Mouse (Mus musculus): ENCODE results near the gene Azin2. TPM values are rescaled to one million over a fixed set of nuclear protein-coding genes. Genes with fewer than 3 reads are reported as not detected.

Gene Azin2
- polyA plus RNA-seq, 1 experiment: 46.0 TPM

GRCm38 (mm10) chr4:128907238-128907968 lies 54.8 kb downstream of the Azin2 start:
- H3K4me1 ChIP-seq (ENCODE audit: control insufficient read depth, insufficient read depth, low read length): no peaks in the 10 kb centered on the region; the same call in 1 of the 2 replicates
- no peak for TF ChIP-seq CTCF (IDR thresholded peaks at IDR 0.05; ENCODE audit: extremely low read depth, insufficient read depth, low read length)
- TF ChIP-seq POLR2A (IDR thresholded peaks at IDR 0.05; ENCODE audit: extremely low read depth, insufficient read depth, low read length): no peak
- no peak overlapping the region for H3K27ac ChIP-seq (ENCODE audit: insufficient read depth, low read length)
- no peak overlapping the region for H3K4me3 ChIP-seq (ENCODE audit: insufficient read depth, low read length)

- Histone ChIP-seq H3K4me3 (ENCODE audit: insufficient read depth, low read length) (no peak overlapping the region), H3K27ac (ENCODE audit: insufficient read depth, low read length) (no peak overlapping the region), H3K4me1 (ENCODE audit: control insufficient read depth, insufficient read depth, low read length) (no peaks in the 10 kb centered on the region; the same call in 1 of the 2 replicates)
- TF ChIP-seq POLR2A (IDR thresholded peaks at IDR 0.05; ENCODE audit: extremely low read depth, insufficient read depth, low read length): no peak
- no peak for TF ChIP-seq CTCF (IDR thresholded peaks at IDR 0.05; ENCODE audit: extremely low read depth, insufficient read depth, low read length)
Measured at GRCm38 (mm10) chr4:128906757-128907156, 55.5 kb downstream of the Azin2 start.

GRCm38 (mm10) chr4:128905251-128905650 lies 57.0 kb downstream of the Azin2 start:
- TF ChIP-seq POLR2A (IDR thresholded peaks at IDR 0.05; ENCODE audit: extremely low read depth, insufficient read depth, low read length) (no peak), CTCF (IDR thresholded peaks at IDR 0.05; ENCODE audit: extremely low read depth, insufficient read depth, low read length) (no peak)
- Histone ChIP-seq H3K4me3 (ENCODE audit: insufficient read depth, low read length) (no peak overlapping the region), H3K4me1 (ENCODE audit: control insufficient read depth, insufficient read depth, low read length) (no peaks in the 10 kb centered on the region; the same call in 1 of the 2 replicates), H3K27ac (ENCODE audit: insufficient read depth, low read length) (no peak overlapping the region)

GRCm38 (mm10) chr4:128904035-128904800 lies 58.0 kb downstream of the Azin2 start:
- H3K4me3 ChIP-seq (ENCODE audit: insufficient read depth, low read length): no peak overlapping the region
- H3K4me1 ChIP-seq (ENCODE audit: control insufficient read depth, insufficient read depth, low read length): peaks cover 3% of the 10 kb centered on the region
- H3K27ac ChIP-seq (ENCODE audit: insufficient read depth, low read length): no peak overlapping the region
- TF ChIP-seq CTCF (IDR thresholded peaks at IDR 0.05; ENCODE audit: extremely low read depth, insufficient read depth, low read length): no peak
- TF ChIP-seq POLR2A (IDR thresholded peaks at IDR 0.05; ENCODE audit: extremely low read depth, insufficient read depth, low read length): no peak

- TF ChIP-seq CTCF (IDR thresholded peaks at IDR 0.05; ENCODE audit: extremely low read depth, insufficient read depth, low read length) (no peak), POLR2A (IDR thresholded peaks at IDR 0.05; ENCODE audit: extremely low read depth, insufficient read depth, low read length) (no peak)
- Histone ChIP-seq H3K4me3 (ENCODE audit: insufficient read depth, low read length) (no peak overlapping the region), H3K27ac (ENCODE audit: insufficient read depth, low read length) (no peak overlapping the region), H3K4me1 (ENCODE audit: control insufficient read depth, insufficient read depth, low read length) (peaks cover 5% of the 10 kb centered on the region)
Measured at GRCm38 (mm10) chr4:128902390-128902789, 59.9 kb downstream of the Azin2 start.

- TF ChIP-seq POLR2A (IDR thresholded peaks at IDR 0.05; ENCODE audit: extremely low read depth, insufficient read depth, low read length) (no peak), CTCF (IDR thresholded peaks at IDR 0.05; ENCODE audit: extremely low read depth, insufficient read depth, low read length) (no peak)
- H3K27ac ChIP-seq (ENCODE audit: insufficient read depth, low read length): no peak overlapping the region
- H3K4me3 ChIP-seq (ENCODE audit: insufficient read depth, low read length): no peak overlapping the region
- H3K4me1 ChIP-seq (ENCODE audit: control insufficient read depth, insufficient read depth, low read length): peaks cover 5% of the 10 kb centered on the region
Measured at GRCm38 (mm10) chr4:128900484-128900883, 61.8 kb downstream of the Azin2 start.

- Histone ChIP-seq H3K27ac (ENCODE audit: insufficient read depth, low read length) (0 out of 2 replicates have a peak overlapping the region, but pooled peaks have one; percentile 43), H3K4me1 (ENCODE audit: control insufficient read depth, insufficient read depth, low read length) (peaks cover 5% of the 10 kb centered on the region), H3K4me3 (ENCODE audit: insufficient read depth, low read length) (no peak overlapping the region)
- no peak for TF ChIP-seq POLR2A (IDR thresholded peaks at IDR 0.05; ENCODE audit: extremely low read depth, insufficient read depth, low read length)
- TF ChIP-seq CTCF (IDR thresholded peaks at IDR 0.05; ENCODE audit: extremely low read depth, insufficient read depth, low read length): no peak
Measured at GRCm38 (mm10) chr4:128899332-128899731, 62.9 kb downstream of the Azin2 start.

GRCm38 (mm10) chr4:128897911-128898421 lies 64.3 kb downstream of the Azin2 start:
- peaks cover 5% of the 10 kb centered on the region; the same call in 1 of the 2 replicates for H3K4me1 ChIP-seq (ENCODE audit: control insufficient read depth, insufficient read depth, low read length)
- no peak overlapping the region for H3K4me3 ChIP-seq (ENCODE audit: insufficient read depth, low read length)
- H3K27ac ChIP-seq (ENCODE audit: insufficient read depth, low read length): no peak overlapping the region
- no peak for TF ChIP-seq POLR2A (IDR thresholded peaks at IDR 0.05; ENCODE audit: extremely low read depth, insufficient read depth, low read length)
- no peak for TF ChIP-seq CTCF (IDR thresholded peaks at IDR 0.05; ENCODE audit: extremely low read depth, insufficient read depth, low read length)

- Histone ChIP-seq H3K4me1 (ENCODE audit: control insufficient read depth, insufficient read depth, low read length) (peaks cover 5% of the 10 kb centered on the region; the same call in 1 of the 2 replicates), H3K27ac (ENCODE audit: insufficient read depth, low read length) (no peak overlapping the region), H3K4me3 (ENCODE audit: insufficient read depth, low read length) (no peak overlapping the region)
- no peak for TF ChIP-seq CTCF (IDR thresholded peaks at IDR 0.05; ENCODE audit: extremely low read depth, insufficient read depth, low read length)
- no peak for TF ChIP-seq POLR2A (IDR thresholded peaks at IDR 0.05; ENCODE audit: extremely low read depth, insufficient read depth, low read length)
Measured at GRCm38 (mm10) chr4:128896667-128897066, 65.6 kb downstream of the Azin2 start.

Data from cortical plate, adult 2 months (tissue).